Comparison of ENCODE assay signal across 7 mouse cellular contexts in genomic region chr2:129296671-129297588, GRCm38 (mm10). TPM values are rescaled to one million over a fixed set of nuclear protein-coding genes. Genes with fewer than 3 reads are reported as not detected.
A peak's percentile ranks its signal among the peaks of the same experiment; 100 is the strongest.
DNase-seq lines count a peak whose midpoint lies in the region; ATAC-seq lines count a peak whose summit lies in the region.

TSS of gene Ckap2l (minus strand) at chr2:129297212.

- no peaks in the 10 kb centered on the region for H3K9me3 ChIP-seq in intestine, embryonic 16.5 days (ENCODE audit: control insufficient read depth, low read length)
- no peaks in the 10 kb centered on the region for H3K9me3 ChIP-seq in midbrain, embryonic 11.5 days (ENCODE audit: control insufficient read depth, low read length)

- peak within 1 kb of the TSS; percentile 83 for H3K4me2 ChIP-seq in intestine, embryonic 16.5 days (ENCODE audit: low read depth, low read length)
- peak within 1 kb of the TSS; percentile 68 for H3K4me2 ChIP-seq in midbrain, embryonic 11.5 days

- WGBS in intestine, embryonic 16.5 days = under 1% methylated on average over 50 of the region's 50 CpGs
- WGBS in midbrain, embryonic 11.5 days = under 1% methylated on average over 50 of the region's 50 CpGs

- H3K4me3 ChIP-seq in intestine, embryonic 16.5 days (ENCODE audit: low read length) = peak within 1 kb of the TSS; percentile 94
- peak within 1 kb of the TSS; percentile 61 for H3K4me3 ChIP-seq in midbrain, embryonic 11.5 days (ENCODE audit: low read depth, low read length)

- intact Hi-C loops in left cerebral cortex, postnatal 36 days (cut with DNase I) = loop anchor here (2.0 to 10.0 kb wide), 2 partner anchors 112 to 138 kb away; no protein-coding TSS in a partner anchor

- no peaks in the 10 kb centered on the region for H3K27me3 ChIP-seq in intestine, embryonic 16.5 days (replicated peaks; ENCODE audit: control insufficient read depth, insufficient read depth, low read length)
- H3K27me3 ChIP-seq in midbrain, embryonic 11.5 days (ENCODE audit: control insufficient read depth, insufficient read depth, low read length) = no peaks in the 10 kb centered on the region

- H3K27ac ChIP-seq in intestine, embryonic 16.5 days (ENCODE audit: low read length) = peak within 1 kb of the TSS; percentile 84
- peak within 1 kb of the TSS; percentile 84 for H3K27ac ChIP-seq in midbrain, embryonic 11.5 days (ENCODE audit: low read depth, low read length)

- DNase-seq in adrenal gland, adult 8-10 months = peak; percentile 97
- peak; percentile 97 for DNase-seq in embryo, embryonic 9.5 days (ENCODE audit: extremely low spot score)
- DNase-seq in gastrocnemius, postnatal 4 days (ENCODE audit: low spot score in 2 of 2) = peak; percentile 85 to 96
- peak; percentile 97 to 98 for DNase-seq in left cerebral cortex, postnatal 36 days (ENCODE audit: low spot score in 2 of 2)
- DNase-seq in midbrain, embryonic 11.5 days (ENCODE audit: low spot score, missing footprints) = peak; percentile 99
- peak; percentile 93 for DNase-seq in skeletal muscle tissue, adult 2 months (ENCODE audit: low read depth, low spot score)

- 0 out of 2 replicates have a peak, but pooled peaks cover 4% of the 10 kb centered on the region for H3K36me3 ChIP-seq in intestine, embryonic 16.5 days (ENCODE audit: control insufficient read depth, insufficient read depth, low read length)
- H3K36me3 ChIP-seq in midbrain, embryonic 11.5 days (ENCODE audit: control insufficient read depth, insufficient read depth, low read length) = peaks cover 2% of the 10 kb centered on the region; the same call in 1 of the 2 replicates

- peaks cover 10% of the 10 kb centered on the region for H3K4me1 ChIP-seq in intestine, embryonic 16.5 days (ENCODE audit: control insufficient read depth, insufficient read depth, low read length)
- peaks cover 13% of the 10 kb centered on the region for H3K4me1 ChIP-seq in midbrain, embryonic 11.5 days (ENCODE audit: control insufficient read depth, insufficient read depth, low read length)

- peak; percentile 100 for ATAC-seq in intestine, embryonic 16.5 days
- peak; percentile 100 for ATAC-seq in midbrain, embryonic 11.5 days (ENCODE audit: low FRiP score)

- H3K9ac ChIP-seq in intestine, embryonic 16.5 days (ENCODE audit: low read depth, low read length) = peak within 1 kb of the TSS; percentile 90
- peak within 1 kb of the TSS; percentile 80 for H3K9ac ChIP-seq in midbrain, embryonic 11.5 days (ENCODE audit: low read length)

RNA-seq across cellular contexts. Expression of gene Ckap2l, which starts in this region (rescaled TPM):
- 1 to 10 TPM in 3 of 4 experiments, under 1 TPM in 1; 0.64 to 1.5 (median 1.3) TPM for total RNA-seq in adrenal gland, adult 8-10 months (2022)
- 10 to 100 TPM; 14.0 to 15.6 TPM for total RNA-seq in gastrocnemius, postnatal 4 days (2021)
- polyA plus RNA-seq in intestine, embryonic 16.5 days (2015; fragmentation: Nextera tagmentation; extraction: Ambion mirVana) = 30.9 and 32.7 TPM in 2 replicates
- total RNA-seq in left cerebral cortex, postnatal 36 days (2021) = under 1 TPM; 0.66 to 0.84 TPM
- 92.0 and 96.9 TPM in 2 replicates for polyA plus RNA-seq in midbrain, embryonic 11.5 days (2014; fragmentation: Nextera tagmentation; extraction: Ambion mirVana)

Comparison
In these comparisons a context has a peak if more than half of its experiments do, and no peak if none do; other contexts are left out.
1. Peak in every context shown above with its lines: DNase-seq, ATAC-seq, H3K4me3 ChIP-seq and H3K27ac ChIP-seq.
2. RNA of gene Ckap2l (total RNA-seq): 14.0 to 15.6 TPM in gastrocnemius, postnatal 4 days; 0.64 to 1.5 TPM in adrenal gland, adult 8-10 months and 0.66 to 0.84 TPM in left cerebral cortex, postnatal 36 days; every median in the first group is over 4 times any median in the second.
3. Peak in DNase-seq in left cerebral cortex, postnatal 36 days; RNA of the gene not detected or under 1 TPM.